Mouse (Mus musculus) olfactory bulb, adult 2 months (tissue): ENCODE results near the gene Col4a2.

ENCODE experiments used
- CTCF ChIP-seq: fragments of 200-500 bp; IDR thresholded peaks from 2 replicates; pipeline ENCODE4 v1.5.1; 2012; ENCODE audit warnings: low read depth, mild to moderate bottlenecking, low read length, moderate library complexity; ENCODE audit not compliant: insufficient read depth
- POLR2A ChIP-seq: fragments of 200-500 bp; IDR thresholded peaks from 2 replicates; pipeline ENCODE4 v1.6.1; 2012; ENCODE audit warnings: mild to moderate bottlenecking, low read depth, low read length, moderate library complexity; ENCODE audit not compliant: insufficient read depth

DNA sequence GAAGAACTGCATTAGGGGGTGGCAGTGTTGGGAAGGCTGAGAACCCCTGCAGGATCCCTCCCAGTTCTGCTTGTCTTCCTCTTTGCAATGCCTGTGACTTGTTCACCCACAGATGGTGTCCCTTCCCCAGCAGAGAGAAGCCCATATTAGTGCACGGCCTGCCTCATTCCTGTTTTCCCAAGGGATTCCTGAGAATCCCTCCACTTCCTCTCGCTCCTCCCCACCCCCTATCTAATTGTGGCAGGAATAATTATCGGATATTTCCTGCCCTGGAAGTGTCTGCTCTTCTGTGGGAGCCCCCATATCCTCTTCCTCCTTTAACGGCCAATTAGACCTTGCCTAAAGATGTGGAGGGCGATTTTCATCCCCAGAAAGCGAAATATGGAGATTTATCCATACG, 67.0 kb downstream of the Col4a2 start:
- TF ChIP-seq POLR2A = no peak
- TF ChIP-seq CTCF = no peak
